Mouse (Mus musculus): Measurements from ENCODE around the gene Alox8.

DNA sequence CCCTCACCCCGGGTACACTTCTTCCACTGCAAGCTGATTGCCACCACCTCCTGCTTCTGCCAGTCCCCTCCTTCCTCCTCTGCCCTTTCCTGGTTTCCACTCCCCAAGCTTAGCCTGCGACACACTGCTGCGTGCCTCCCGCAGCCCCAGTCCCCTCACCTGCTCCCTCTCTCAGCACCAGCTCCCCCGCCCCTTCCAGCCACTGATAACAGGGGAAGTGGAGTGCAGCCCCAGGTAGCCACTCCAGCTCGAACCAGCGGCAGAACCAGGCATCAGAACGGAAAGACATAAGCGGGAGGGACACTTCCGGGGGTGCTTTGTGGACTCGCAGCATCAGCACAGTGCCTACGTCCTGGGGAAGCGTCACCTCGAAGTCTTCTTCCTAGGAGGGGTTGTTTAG is 449 bp downstream of the Alox8 start:
- TF ChIP-seq CTCF (IDR thresholded peaks at IDR 0.05; ENCODE audit: extremely low read depth, insufficient read length, insufficient replicate concordance, low read depth, low read length) (no peak), POLR2A (IDR thresholded peaks at IDR 0.05; ENCODE audit: low read depth, low read length) (no peak)
